Mouse (Mus musculus) adrenal gland, postnatal 25 days (tissue): Measurements from ENCODE around the gene Cpsf4. TPM values are rescaled to one million over a fixed set of nuclear protein-coding genes. Genes with fewer than 3 reads are reported as not detected.
A peak's percentile ranks its signal among the peaks of the same experiment; 100 is the strongest.
"Not testable (repeated sequence)": the region's sequence is repeated elsewhere in the genome, so short reads cannot be mapped to it uniquely, and the experiment has no call there.

ENCODE experiments used
- DNase-seq: peaks from one replicate; pipeline ENCODE4 v3.0.0; 2021; ENCODE audit warnings: mixed read lengths
- long read RNA-seq: library from polyadenylated mRNA; stranded (forward); transcript quantifications from one replicate; pipeline ENCODE4 v2.0.0, GENCODE M21; 2021
- total RNA-seq: library from RNA; stranded (reverse); gene quantifications from 2 replicates; pipeline ENCODE4 v1.2.3, GENCODE M21; 2021

Cpsf4 gene
- 22.9 and 23.2 TPM in 2 replicates for total RNA-seq
- long read RNA-seq, transcript Cpsf4-205 (8 exons, 1,713 nt): minor isoform, 10 of 40 reads
- long read RNA-seq, transcript Cpsf4-207 (8 exons, 1,387 nt): major isoform, 20 of 40 reads
- long read RNA-seq, partial matches to known transcripts: 1 of 40 reads
- long read RNA-seq, other reads (novel, unspliced or antisense): 7 of 40 reads

GRCm38 (mm10) chr5:145166536-145167305 is at the start of gene Cpsf4, which contains the start of gene Ptcd1:
Cpsf4 (plus strand) TSS chr5:145167213.
Ptcd1 (minus strand) TSS chr5:145167108.
- peak; percentile 98 for DNase-seq

- DNase-seq: no peak
These were observed 49.0 kb upstream of the Cpsf4 start for GRCm38 (mm10) chr5:145118005-145118404.

GRCm38 (mm10) chr5:145118461-145118860 is 48.6 kb upstream of the Cpsf4 start:
- DNase-seq: no peak

GRCm38 (mm10) chr5:145119385-145119784 is 47.6 kb upstream of the Cpsf4 start:
- DNase-seq: no peak

GRCm38 (mm10) chr5:145120921-145121320 is 46.1 kb upstream of the Cpsf4 start:
- DNase-seq: no peak

GRCm38 (mm10) chr5:145123396-145123795 is 43.6 kb upstream of the Cpsf4 start:
- no peak for DNase-seq

- no peak for DNase-seq
These were observed 40.4 kb upstream of the Cpsf4 start for GRCm38 (mm10) chr5:145126580-145126979.

- peak; percentile 59 for DNase-seq
These were observed 37.9 kb upstream of the Cpsf4 start for GRCm38 (mm10) chr5:145129124-145129523.

GRCm38 (mm10) chr5:145129773-145130172 is 37.2 kb upstream of the Cpsf4 start:
- not testable (repeated sequence) for DNase-seq

- DNase-seq: peak; percentile 30
These were observed 36.8 kb upstream of the Cpsf4 start for GRCm38 (mm10) chr5:145130191-145130590.

GRCm38 (mm10) chr5:145130995-145131394 is 36.0 kb upstream of the Cpsf4 start:
- no peak for DNase-seq

GRCm38 (mm10) chr5:145133275-145133674 is 33.7 kb upstream of the Cpsf4 start:
- DNase-seq: not testable (repeated sequence)

- no peak for DNase-seq
These were observed 28.2 kb upstream of the Cpsf4 start for GRCm38 (mm10) chr5:145138836-145139235.

GRCm38 (mm10) chr5:145139571-145140519 is 27.2 kb upstream of the Cpsf4 start, which contains the start of the genes Pdap1 and Bud31:
Pdap1 (minus strand) TSS chr5:145140238.
Bud31 (plus strand) TSS chr5:145140362.
- peak; percentile 93 for DNase-seq

- DNase-seq: no peak
These were observed 26.4 kb upstream of the Cpsf4 start for GRCm38 (mm10) chr5:145140611-145141010.

GRCm38 (mm10) chr5:145147748-145148147 is 19.3 kb upstream of the Cpsf4 start:
- DNase-seq: no peak

GRCm38 (mm10) chr5:145149294-145149693 is 17.7 kb upstream of the Cpsf4 start:
- DNase-seq: no peak

- DNase-seq: no peak
These were observed 14.3 kb upstream of the Cpsf4 start for GRCm38 (mm10) chr5:145152690-145153089.

GRCm38 (mm10) chr5:145161361-145161760 is 5.7 kb upstream of the Cpsf4 start:
- no peak for DNase-seq

- peak; percentile 20 for DNase-seq
These were observed 2.3 kb upstream of the Cpsf4 start for GRCm38 (mm10) chr5:145164710-145165109.

GRCm38 (mm10) chr5:145165184-145165583 is 1.8 kb upstream of the Cpsf4 start:
- DNase-seq: peak; percentile 5

- DNase-seq: no peak
These were observed 271 bp downstream of the Cpsf4 start for GRCm38 (mm10) chr5:145167306-145167661.
